Mouse (Mus musculus) gonadal fat pad, adult 2 months (tissue): ENCODE data around the gene Ess2. TPM values are rescaled to one million over a fixed set of nuclear protein-coding genes. Genes with fewer than 3 reads are reported as not detected.

Source experiments
- DNase-seq: peaks from one replicate; pipeline ENCODE4 v3.0.0-alpha.2; 2012; ENCODE audit warnings: low read depth
- polyA plus RNA-seq: library from polyadenylated mRNA; depleted of rRNA; stranded (reverse); fragments of >200 nt; gene quantifications from 2 replicates; pipeline ENCODE4 v1.2.3, GENCODE M21; 2012

The Ess2 gene
- polyA plus RNA-seq, 1 experiment: 28.2 TPM

GRCm38 (mm10) chr16:17921325-17922162 is 10.4 kb upstream of the Ess2 start:
- no peak for DNase-seq

GRCm38 (mm10) chr16:17920586-17920985 is 9.4 kb upstream of the Ess2 start:
- no peak for DNase-seq

- DNase-seq: no peak
Observed at GRCm38 (mm10) chr16:17914307-17915249, 3.4 kb upstream of the Ess2 start, which contains the start of gene Gsc2. TSS of gene Gsc2 (minus strand) at chr16:17915059.

- no peak for DNase-seq
Observed at GRCm38 (mm10) chr16:17898462-17898861, 12.7 kb downstream of the Ess2 start, which contains the start of the genes Dgcr2 and Tssk2. TSS of gene Dgcr2 (minus strand) at chr16:17898562. TSS of gene Tssk2 (plus strand) at chr16:17898637.

GRCm38 (mm10) chr16:17896091-17896490 is 15.1 kb downstream of the Ess2 start:
- DNase-seq: no peak

- no peak for DNase-seq
Observed at GRCm38 (mm10) chr16:17893923-17894322, 17.2 kb downstream of the Ess2 start, which contains the start of gene Tssk1. TSS of gene Tssk1 (plus strand) at chr16:17894223.

GRCm38 (mm10) chr16:17892606-17893005 is 18.5 kb downstream of the Ess2 start:
- DNase-seq: no peak

- no peak for DNase-seq
Observed at GRCm38 (mm10) chr16:17891567-17891959, 19.6 kb downstream of the Ess2 start, which contains the start of gene Gm20518. TSS of gene Gm20518 (minus strand) at chr16:17891671.

GRCm38 (mm10) chr16:17890917-17891566 is 20.1 kb downstream of the Ess2 start:
- DNase-seq: no peak

GRCm38 (mm10) chr16:17890342-17890727 is 20.8 kb downstream of the Ess2 start:
- DNase-seq: no peak

- DNase-seq: no peak
Observed at GRCm38 (mm10) chr16:17889689-17890341, 21.3 kb downstream of the Ess2 start.

GRCm38 (mm10) chr16:17884116-17884515 is 27.0 kb downstream of the Ess2 start:
- no peak for DNase-seq

- DNase-seq: no peak
Observed at GRCm38 (mm10) chr16:17882196-17882595, 29.0 kb downstream of the Ess2 start.

GRCm38 (mm10) chr16:17879571-17879970 is 31.6 kb downstream of the Ess2 start:
- no peak for DNase-seq

GRCm38 (mm10) chr16:17876096-17876495 is 35.1 kb downstream of the Ess2 start:
- no peak for DNase-seq

GRCm38 (mm10) chr16:17875174-17875573 is 36.0 kb downstream of the Ess2 start:
- no peak for DNase-seq

- DNase-seq: no peak
Observed at GRCm38 (mm10) chr16:17872995-17873394, 38.2 kb downstream of the Ess2 start.

GRCm38 (mm10) chr16:17871248-17871647 is 39.9 kb downstream of the Ess2 start:
- DNase-seq: no peak

GRCm38 (mm10) chr16:17865770-17866169 is 45.4 kb downstream of the Ess2 start:
- DNase-seq: no peak

GRCm38 (mm10) chr16:17865293-17865692 is 45.9 kb downstream of the Ess2 start:
- DNase-seq: no peak

- no peak for DNase-seq
Observed at GRCm38 (mm10) chr16:17858592-17858991, 52.6 kb downstream of the Ess2 start.
